Mouse (Mus musculus) layer of hippocampus, adult 11-12 months (tissue): ENCODE measurements at regions not wholly inside any gene's neighbourhood (a gene's known extent, or its start where the extent isn't known, plus 50 kb on each side); places are given as distances from the start of the nearest gene placed in this dataset.

ENCODE experiments used
- DNase-seq: peaks from one replicate; pipeline ENCODE4 v3.0.0; 2022; ENCODE audit warnings: low spot score

- no peak for DNase-seq
These were observed 158.3 kb upstream of the Spdye4c start for GRCm38 (mm10) chr2:128432741-128433140.

- DNase-seq: no peak
These were observed 157.4 kb upstream of the Spdye4c start for GRCm38 (mm10) chr2:128433553-128434081.

- DNase-seq: no peak
These were observed 156.6 kb upstream of the Spdye4c start for GRCm38 (mm10) chr2:128434200-128434977.

- no peak for DNase-seq
These were observed 154.6 kb upstream of the Spdye4c start for GRCm38 (mm10) chr2:128436378-128436777.

- no peak for DNase-seq
These were observed 153.3 kb upstream of the Spdye4c start for GRCm38 (mm10) chr2:128437698-128438097.

- no peak for DNase-seq
These were observed 152.7 kb upstream of the Spdye4c start for GRCm38 (mm10) chr2:128438161-128438822.

GRCm38 (mm10) chr2:128438897-128439296 lies 152.1 kb upstream of the Spdye4c start:
- DNase-seq: no peak

GRCm38 (mm10) chr2:128444599-128445011 lies 146.4 kb upstream of the Spdye4c start:
- DNase-seq: no peak

GRCm38 (mm10) chr2:128445443-128445842 lies 145.6 kb upstream of the Spdye4c start:
- DNase-seq: no peak

- no peak for DNase-seq
These were observed 141.7 kb upstream of the Spdye4c start for GRCm38 (mm10) chr2:128449294-128449693.

GRCm38 (mm10) chr2:128450045-128450444 lies 141.0 kb upstream of the Spdye4c start:
- no peak for DNase-seq

- DNase-seq: no peak
These were observed 139.3 kb upstream of the Spdye4c start for GRCm38 (mm10) chr2:128451554-128452239.

- no peak for DNase-seq
These were observed 138.4 kb upstream of the Spdye4c start for GRCm38 (mm10) chr2:128452582-128452981.

GRCm38 (mm10) chr2:128454509-128454908 lies 136.5 kb upstream of the Spdye4c start:
- no peak for DNase-seq

GRCm38 (mm10) chr2:128457591-128458209 lies 133.3 kb upstream of the Spdye4c start:
- DNase-seq: no peak

- no peak for DNase-seq
These were observed 125.6 kb upstream of the Spdye4c start for GRCm38 (mm10) chr2:128465214-128465984.

- DNase-seq: no peak
These were observed 123.3 kb upstream of the Spdye4c start for GRCm38 (mm10) chr2:128467490-128468245.

- DNase-seq: no peak
These were observed 122.7 kb upstream of the Spdye4c start for GRCm38 (mm10) chr2:128468323-128468722.

- DNase-seq: no peak
These were observed 120.7 kb upstream of the Spdye4c start for GRCm38 (mm10) chr2:128470351-128470750.

GRCm38 (mm10) chr2:128473241-128473954 lies 117.6 kb upstream of the Spdye4c start:
- no peak for DNase-seq
